Mouse (Mus musculus): ENCODE data around the gene Mtrr. TPM values are rescaled to one million over a fixed set of nuclear protein-coding genes. Genes with fewer than 3 reads are reported as not detected.
A peak's percentile ranks its signal among the peaks of the same experiment; 100 is the strongest.
"Not testable (repeated sequence)": the region's sequence is repeated elsewhere in the genome, so short reads cannot be mapped to it uniquely, and the experiment has no call there.

Mtrr gene
- polyA plus RNA-seq, 2 experiments, result 7.8 to 8.1 TPM

DNA sequence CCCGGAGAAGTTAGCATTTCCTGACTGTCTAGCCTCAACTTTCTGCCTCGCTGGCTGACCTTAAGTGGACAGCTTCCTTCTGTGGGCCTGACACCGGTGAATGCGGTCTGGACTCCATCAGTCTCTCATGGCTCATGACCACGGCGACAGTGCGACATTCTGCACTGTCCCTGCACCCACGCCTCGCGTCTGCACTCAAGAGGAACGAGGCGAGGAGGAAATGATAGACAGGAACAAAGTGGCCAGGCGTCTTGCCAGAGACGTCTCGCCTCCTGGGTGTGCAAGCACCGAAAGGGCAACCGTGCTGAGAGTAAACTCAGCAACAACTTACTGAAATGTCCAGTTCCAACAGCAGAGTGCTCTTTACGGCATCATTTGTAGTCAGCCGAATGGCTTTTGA is 9.7 kb downstream of the Mtrr start:
- DNase-seq (ENCODE audit: low read depth in 3 of 3, low spot score in 3 of 3) (no peak), ATAC-seq (ENCODE audit: insufficient read depth) (no peak)
- H3K4me1 ChIP-seq (replicated peaks; ENCODE audit: control insufficient read depth in 2 of 2, insufficient read depth in 2 of 2, low read length in 1 of 2), result no peaks in the 10 kb centered on the region
- peaks cover 13% of the 10 kb centered on the region for H3K36me3 ChIP-seq (replicated peaks; ENCODE audit: control insufficient read depth, insufficient read depth, low read depth)
- 78% methylated on average over 19 of the region's 19 CpGs for WGBS (ENCODE audit: insufficient replicate concordance)
- no peak overlapping the region for H3K9ac ChIP-seq (replicated peaks)
- no peak overlapping the region for H3K4me3 ChIP-seq (ENCODE audit: insufficient read depth in 1 of 2, low read depth in 2 of 2, low read length in 2 of 2)
- H3K27ac ChIP-seq, result no peak overlapping the region
- TF ChIP-seq EP300 (IDR thresholded peaks at IDR 0.05; ENCODE audit: low read depth) (no peak), CTCF (IDR thresholded peaks at IDR 0.05; ENCODE audit: low read depth) (no peak)
- H3K9me3 ChIP-seq (ENCODE audit: control insufficient read depth, low read length), result no peaks in the 10 kb centered on the region
- H3K4me2 ChIP-seq (ENCODE audit: low read depth), result no peak overlapping the region
- H3K27me3 ChIP-seq (ENCODE audit: control insufficient read depth, insufficient read depth, low read length), result no peaks in the 10 kb centered on the region

DNA sequence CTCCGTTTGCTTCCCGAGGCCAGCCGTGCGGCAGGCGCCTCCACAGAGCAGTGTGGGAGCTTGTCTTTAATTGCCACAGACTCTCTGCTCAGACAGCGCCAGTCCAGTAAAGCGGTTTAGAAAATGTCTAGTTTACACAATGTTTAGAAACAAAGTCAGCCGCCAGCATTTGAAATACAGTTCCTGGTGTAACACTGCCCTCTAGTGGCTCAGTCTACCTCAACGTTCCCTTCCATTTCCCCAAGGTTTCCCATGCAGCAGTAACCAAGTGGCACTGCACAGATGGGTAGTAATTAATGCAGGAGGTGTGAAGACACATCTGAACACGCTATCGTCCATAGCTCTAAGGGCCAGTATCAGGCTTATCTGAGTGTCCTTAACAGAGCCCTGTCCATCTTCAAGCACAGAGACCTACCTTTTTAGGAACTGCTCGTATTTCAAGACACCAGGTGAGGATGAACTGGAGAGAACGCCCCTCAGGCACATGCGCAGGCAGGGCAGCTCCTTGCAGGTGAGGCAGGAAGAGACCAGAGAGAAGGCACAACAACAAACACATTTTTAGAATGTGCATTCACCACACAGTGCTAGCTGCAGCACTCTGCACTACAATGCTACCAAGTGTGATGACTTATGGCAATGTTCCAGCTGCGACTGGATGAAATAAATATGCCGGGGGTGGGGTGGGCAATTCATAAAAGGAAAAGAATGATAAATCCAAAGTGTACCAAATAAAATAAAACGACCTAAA is 12.2 kb downstream of the Mtrr start:
- no peaks in the 10 kb centered on the region for H3K27me3 ChIP-seq (ENCODE audit: control insufficient read depth, insufficient read depth, low read length)
- no peaks in the 10 kb centered on the region for H3K4me1 ChIP-seq (replicated peaks; ENCODE audit: control insufficient read depth in 2 of 2, insufficient read depth in 2 of 2, low read length in 1 of 2)
- H3K4me2 ChIP-seq (ENCODE audit: low read depth), result no peak overlapping the region
- H3K9me3 ChIP-seq (ENCODE audit: control insufficient read depth, low read length), result no peaks in the 10 kb centered on the region
- ATAC-seq (ENCODE audit: insufficient read depth) (no peak), DNase-seq (ENCODE audit: low read depth in 3 of 3, low spot score in 3 of 3) (no peak)
- no peak overlapping the region for H3K9ac ChIP-seq (replicated peaks)
- TF ChIP-seq EP300 (IDR thresholded peaks at IDR 0.05; ENCODE audit: low read depth) (no peak), CTCF (IDR thresholded peaks at IDR 0.05; ENCODE audit: low read depth) (peak; percentile 79)
- WGBS (ENCODE audit: insufficient replicate concordance), result 69% methylated on average over 17 of the region's 17 CpGs
- no peak overlapping the region for H3K4me3 ChIP-seq (ENCODE audit: insufficient read depth in 1 of 2, low read depth in 2 of 2, low read length in 2 of 2)
- no peak overlapping the region for H3K27ac ChIP-seq
- peaks cover 13% of the 10 kb centered on the region for H3K36me3 ChIP-seq (replicated peaks; ENCODE audit: control insufficient read depth, insufficient read depth, low read depth)

DNA sequence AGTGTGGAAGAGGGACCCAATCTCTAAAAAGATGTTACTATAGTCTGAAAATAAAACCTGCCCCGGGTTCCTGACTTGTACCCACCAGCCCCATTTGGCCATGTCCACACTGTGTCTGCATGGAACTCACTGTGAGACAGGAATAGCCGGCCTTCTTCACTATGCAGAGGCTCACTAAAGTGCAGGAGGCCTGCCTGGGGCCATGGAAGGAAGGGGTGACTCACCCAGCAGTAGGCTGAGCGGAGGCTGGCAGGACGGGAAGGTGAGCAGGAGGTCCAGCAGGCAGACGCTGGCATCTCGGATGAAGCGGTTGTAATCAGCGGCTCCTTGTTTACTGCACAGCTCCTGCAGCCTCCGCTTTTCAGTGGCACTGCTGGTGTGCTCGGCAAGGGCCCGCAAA is 13.4 kb downstream of the Mtrr start:
- ATAC-seq (ENCODE audit: insufficient read depth), result no peak
- Histone ChIP-seq H3K4me1 (replicated peaks; ENCODE audit: control insufficient read depth in 2 of 2, insufficient read depth in 2 of 2, low read length in 1 of 2) (no peaks in the 10 kb centered on the region), H3K27ac (no peak overlapping the region), H3K9ac (replicated peaks) (no peak overlapping the region), H3K4me2 (ENCODE audit: low read depth) (no peak overlapping the region), H3K36me3 (replicated peaks; ENCODE audit: control insufficient read depth, insufficient read depth, low read depth) (peaks cover 22% of the 10 kb centered on the region), H3K4me3 (ENCODE audit: insufficient read depth in 1 of 2, low read depth in 2 of 2, low read length in 2 of 2) (no peak overlapping the region), H3K27me3 (ENCODE audit: control insufficient read depth, insufficient read depth, low read length) (no peaks in the 10 kb centered on the region), H3K9me3 (ENCODE audit: control insufficient read depth, low read length) (no peaks in the 10 kb centered on the region)
- 86% methylated on average over 11 of the region's 11 CpGs for WGBS (ENCODE audit: insufficient replicate concordance)
- no peak for TF ChIP-seq CTCF (IDR thresholded peaks at IDR 0.05; ENCODE audit: low read depth)
- no peak for TF ChIP-seq EP300 (IDR thresholded peaks at IDR 0.05; ENCODE audit: low read depth)
- no peak for DNase-seq (ENCODE audit: low read depth in 3 of 3, low spot score in 3 of 3)

DNA sequence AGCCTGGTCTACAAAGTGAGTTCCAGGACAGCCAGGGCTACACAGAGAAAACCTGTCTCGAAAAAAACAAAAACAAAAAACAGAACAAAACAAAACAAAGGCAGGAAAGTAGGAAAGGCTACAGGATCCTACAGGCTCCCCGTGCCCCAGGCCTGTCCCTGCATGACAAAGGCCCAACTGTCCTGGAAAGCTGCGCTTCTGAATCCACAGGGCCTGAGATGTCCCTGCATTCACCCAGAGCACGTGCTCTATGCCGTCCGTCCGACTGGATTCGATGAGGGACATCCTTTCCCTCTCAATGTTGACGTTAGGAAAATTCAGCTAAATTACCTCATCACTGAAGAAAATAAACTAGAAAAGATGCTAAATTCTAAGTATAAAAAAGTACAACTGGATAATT is 13.8 kb downstream of the Mtrr start:
- H3K4me1 ChIP-seq (replicated peaks; ENCODE audit: control insufficient read depth in 2 of 2, insufficient read depth in 2 of 2, low read length in 1 of 2), result no peaks in the 10 kb centered on the region
- no peak for ATAC-seq (ENCODE audit: insufficient read depth)
- no peak overlapping the region for H3K27ac ChIP-seq
- DNase-seq (ENCODE audit: low read depth in 3 of 3, low spot score in 3 of 3), result no peak
- no peaks in the 10 kb centered on the region for H3K27me3 ChIP-seq (ENCODE audit: control insufficient read depth, insufficient read depth, low read length)
- no peak overlapping the region for H3K9ac ChIP-seq (replicated peaks)
- 81% methylated on average over 9 of the region's 9 CpGs for WGBS (ENCODE audit: insufficient replicate concordance)
- H3K4me3 ChIP-seq (ENCODE audit: insufficient read depth in 1 of 2, low read depth in 2 of 2, low read length in 2 of 2), result no peak overlapping the region
- no peaks in the 10 kb centered on the region for H3K9me3 ChIP-seq (ENCODE audit: control insufficient read depth, low read length)
- H3K4me2 ChIP-seq (ENCODE audit: low read depth), result no peak overlapping the region
- H3K36me3 ChIP-seq (replicated peaks; ENCODE audit: control insufficient read depth, insufficient read depth, low read depth), result peaks cover 23% of the 10 kb centered on the region
- TF ChIP-seq EP300 (IDR thresholded peaks at IDR 0.05; ENCODE audit: low read depth) (no peak), CTCF (IDR thresholded peaks at IDR 0.05; ENCODE audit: low read depth) (no peak)

DNA sequence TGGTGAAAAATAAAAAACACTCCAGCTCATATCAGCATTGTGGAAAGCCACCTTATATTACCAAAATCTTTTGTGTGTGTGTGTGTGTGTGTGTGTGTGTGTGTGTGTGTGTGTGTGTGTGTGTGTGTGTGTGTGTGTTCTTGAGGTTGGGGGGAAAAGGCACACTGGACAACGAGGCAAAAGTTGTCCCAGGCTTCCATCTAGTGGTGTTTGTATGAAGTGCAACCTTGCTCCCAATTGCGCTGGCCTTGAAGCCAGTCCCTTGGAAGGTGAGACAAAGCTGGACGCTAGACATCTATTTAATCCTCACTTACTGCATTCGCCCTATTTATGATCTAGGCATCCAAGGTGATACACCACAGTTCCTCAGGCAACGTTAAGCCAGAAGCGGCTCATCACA is 28.6 kb downstream of the Mtrr start:
- not testable (repeated sequence) for DNase-seq (ENCODE audit: low read depth in 3 of 3, low spot score in 3 of 3); ATAC-seq (ENCODE audit: insufficient read depth); H3K9me3 ChIP-seq (ENCODE audit: control insufficient read depth, low read length); H3K4me3 ChIP-seq (ENCODE audit: insufficient read depth in 1 of 2, low read depth in 2 of 2, low read length in 2 of 2); H3K27me3 ChIP-seq (ENCODE audit: control insufficient read depth, insufficient read depth, low read length); H3K4me2 ChIP-seq (ENCODE audit: low read depth); H3K27ac ChIP-seq; H3K4me1 ChIP-seq (replicated peaks; ENCODE audit: control insufficient read depth in 2 of 2, insufficient read depth in 2 of 2, low read length in 1 of 2); H3K9ac ChIP-seq (replicated peaks); H3K36me3 ChIP-seq (replicated peaks; ENCODE audit: control insufficient read depth, insufficient read depth, low read depth)
- TF ChIP-seq CTCF (IDR thresholded peaks at IDR 0.05; ENCODE audit: low read depth), result peak; percentile 51
- 26% methylated on average over 4 of the region's 6 CpGs for WGBS (ENCODE audit: insufficient replicate concordance)

Other genes starting within 250 kb of the Mtrr start
- gene Fastkd3, start 85 bp upstream of the Mtrr start, polyA plus RNA-seq (2012; rRNA removed), result 5.7 and 7.3 TPM in 2 replicates
- gene Fastkd3, start 85 bp upstream of the Mtrr start, polyA plus RNA-seq (2014; fragmentation: Nextera tagmentation; extraction: Ambion mirVana), result 13.6 and 16.6 TPM in 2 replicates
- gene 1700001L19Rik, start 15.3 kb upstream of the Mtrr start, polyA plus RNA-seq (2012; rRNA removed), result not detected in 2 replicates
- gene 1700001L19Rik, start 15.3 kb upstream of the Mtrr start, polyA plus RNA-seq (2014; fragmentation: Nextera tagmentation; extraction: Ambion mirVana), result not detected in 2 replicates

Data from liver, embryonic 14.5 days (tissue).